Mouse (Mus musculus) thymus, adult 18-20 months (tissue): ENCODE results near the gene Itpkb.

ENCODE experiments used
- DNase-seq, 2 experiments: peaks; one replicate each; pipeline ENCODE4 v3.0.0; 2022; ENCODE audit warnings: mixed read lengths in 2 of 2

Itpkb gene

DNA sequence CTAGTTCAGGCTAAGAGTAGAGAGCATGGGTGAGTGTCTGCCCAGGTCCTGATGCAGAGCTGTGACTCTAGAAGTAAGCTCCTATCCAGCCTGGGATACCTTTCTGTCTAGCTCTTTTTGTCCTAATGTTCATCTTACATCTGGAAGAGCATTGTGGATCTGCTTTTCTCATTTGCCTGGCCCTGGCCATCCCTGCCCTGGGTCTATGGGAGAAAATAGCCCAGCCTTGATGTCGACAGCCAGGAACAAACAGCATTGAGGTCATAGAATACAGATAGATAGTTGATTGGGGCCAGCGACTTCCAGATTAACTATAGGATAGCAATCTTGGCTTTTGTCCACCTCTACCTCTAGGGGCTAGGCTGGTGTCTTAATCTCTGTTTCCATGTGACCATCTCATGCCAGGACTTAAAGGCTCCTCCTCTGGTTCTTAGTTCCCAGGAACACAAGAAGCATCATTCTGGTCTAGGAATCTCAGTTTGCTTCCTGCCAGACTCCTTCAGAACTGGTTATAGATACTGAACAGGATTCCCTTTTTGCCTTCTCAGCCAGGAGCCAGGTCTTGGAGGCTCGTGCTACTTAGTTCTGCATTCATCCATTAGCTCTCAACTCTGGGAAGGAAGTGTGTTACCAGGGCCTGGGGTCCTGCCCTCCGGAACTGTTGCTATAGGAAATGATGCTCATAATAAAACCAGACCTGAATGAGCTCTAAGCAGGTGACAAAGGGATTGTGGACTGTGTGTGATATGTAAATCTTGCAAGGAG, 70.6 kb downstream of the Itpkb start:
- DNase-seq, result no peak

DNA sequence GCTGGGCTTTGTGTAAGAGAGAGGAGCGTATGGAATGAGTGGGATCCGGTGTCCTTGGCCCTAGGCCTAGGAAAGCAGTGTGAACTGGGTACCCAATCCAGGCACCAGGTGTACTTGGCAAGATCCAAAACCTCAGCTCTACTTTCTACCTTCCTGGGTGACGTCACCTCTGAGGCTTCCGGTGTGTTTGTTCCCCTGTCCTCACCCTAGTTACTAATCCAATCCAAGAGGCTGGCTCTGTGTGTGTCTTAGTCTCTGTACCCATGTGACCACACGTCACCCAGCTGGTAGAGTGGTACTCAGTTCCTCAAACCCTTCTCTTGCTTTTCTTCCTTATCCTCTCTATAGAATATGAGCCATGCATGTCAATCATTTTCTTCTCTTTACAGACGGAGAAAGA, 71.4 kb downstream of the Itpkb start:
- DNase-seq, result peak in 1 of 2 experiments; percentile 63

DNA sequence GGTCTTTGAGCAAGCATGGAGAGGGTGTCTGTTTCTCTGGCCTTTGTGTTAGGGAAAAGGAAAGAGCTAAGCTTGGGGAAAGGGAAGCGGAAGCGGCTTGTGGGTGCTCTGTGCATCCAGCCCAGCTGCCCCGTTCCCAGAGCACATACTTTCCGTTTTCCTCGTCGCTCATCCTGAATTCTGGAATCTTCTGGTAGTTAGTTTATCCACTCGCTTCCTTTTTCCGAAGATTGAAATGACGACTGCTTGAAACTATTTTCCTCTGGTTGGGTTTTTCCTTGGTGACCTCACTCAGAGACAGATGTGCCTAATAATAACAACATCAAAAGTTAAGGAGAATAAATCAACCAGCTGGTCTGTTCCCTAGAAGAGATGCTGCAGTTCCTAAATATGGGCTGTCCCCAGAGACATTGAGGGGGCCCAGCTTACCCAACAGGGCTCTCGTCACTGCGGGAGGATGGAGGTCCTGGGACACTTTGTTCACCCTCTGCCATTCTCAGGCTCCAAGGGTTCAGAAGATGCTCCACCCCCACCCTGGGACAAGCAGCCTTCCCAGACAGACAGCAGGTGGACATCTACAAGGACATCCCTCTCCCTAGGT, 72.3 kb downstream of the Itpkb start:
- no peak for DNase-seq

DNA sequence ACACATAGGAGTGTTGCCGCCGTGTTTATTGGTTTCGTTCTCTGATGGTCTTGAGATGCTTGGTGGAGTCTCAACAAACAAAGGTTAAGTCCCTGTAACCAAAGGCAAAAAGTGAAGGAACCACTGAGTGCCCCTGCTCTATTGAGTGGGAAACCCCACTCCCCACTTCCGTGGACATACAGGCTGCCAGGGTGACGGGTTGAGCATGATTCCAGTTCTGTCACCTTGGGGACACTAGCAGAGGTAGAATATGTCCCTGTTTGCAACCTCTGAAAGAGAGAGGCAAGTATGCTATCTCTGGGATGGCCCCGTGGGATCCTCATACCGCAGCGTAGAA, 73.0 kb downstream of the Itpkb start:
- DNase-seq, result no peak

DNA sequence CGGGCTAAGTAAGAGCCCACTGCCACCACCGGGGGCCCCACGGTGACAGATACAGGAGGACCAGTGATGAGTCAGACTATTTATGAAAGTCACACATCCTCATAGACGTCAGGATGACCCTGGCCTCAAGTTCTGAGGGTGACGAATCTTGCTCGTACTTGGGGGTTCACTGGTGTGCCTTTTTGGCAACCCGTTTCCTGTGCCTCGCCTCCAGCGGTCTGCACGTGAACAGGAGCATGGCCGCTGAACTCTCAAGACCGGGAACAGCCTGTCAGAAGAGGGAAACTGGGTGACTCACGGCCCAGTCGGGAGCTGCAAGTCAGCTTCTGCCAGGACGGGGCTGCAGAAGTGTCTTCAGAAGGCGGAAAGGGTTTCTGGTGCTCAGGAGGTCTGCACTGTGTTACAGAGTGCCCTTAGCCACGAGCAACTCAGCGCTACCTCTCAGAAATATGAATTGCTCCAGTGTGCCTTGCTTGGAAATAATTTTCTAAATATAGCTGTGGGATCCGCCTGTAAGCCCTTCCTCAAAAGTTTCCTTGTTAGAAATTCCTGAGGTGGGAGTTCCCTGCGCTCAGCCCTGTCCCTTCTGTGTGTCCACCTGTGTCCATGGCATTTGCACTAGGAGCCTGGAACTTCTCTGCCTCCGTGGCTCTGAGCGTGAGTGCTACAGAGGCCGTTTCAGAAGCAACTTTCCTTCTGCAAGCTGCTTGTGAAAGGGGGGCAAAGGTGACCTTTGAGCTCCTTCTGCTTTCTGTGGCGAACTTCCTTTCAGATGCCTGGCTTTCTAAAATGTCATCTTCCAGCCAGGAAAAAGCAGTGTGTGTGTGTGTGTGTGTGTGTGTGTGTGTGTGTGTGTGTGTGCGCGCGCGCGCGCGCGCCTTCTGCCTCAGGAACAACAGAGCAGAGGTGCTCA, 73.7 kb downstream of the Itpkb start:
- DNase-seq, result peak; percentile 51 to 70

DNA sequence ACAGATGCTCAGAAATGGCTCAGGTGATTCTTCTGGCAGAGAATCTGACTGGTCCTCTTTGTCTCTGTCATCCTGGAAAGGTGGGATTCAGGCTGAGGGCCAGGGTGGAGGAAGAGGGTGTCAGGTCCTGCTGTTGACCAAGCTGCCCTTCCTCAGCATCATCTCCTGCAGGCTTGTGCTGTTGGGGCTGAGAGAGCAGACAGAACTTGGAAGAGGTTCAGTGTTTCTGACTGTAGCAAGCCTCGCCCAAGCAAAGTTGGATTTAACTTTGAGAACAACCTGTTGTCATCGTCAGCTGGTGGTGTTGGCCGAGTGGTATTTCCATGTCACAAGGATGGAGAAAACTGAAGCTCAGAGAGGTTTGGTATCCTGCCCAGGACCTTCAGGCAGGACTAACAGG, 74.4 kb downstream of the Itpkb start:
- no peak for DNase-seq

DNA sequence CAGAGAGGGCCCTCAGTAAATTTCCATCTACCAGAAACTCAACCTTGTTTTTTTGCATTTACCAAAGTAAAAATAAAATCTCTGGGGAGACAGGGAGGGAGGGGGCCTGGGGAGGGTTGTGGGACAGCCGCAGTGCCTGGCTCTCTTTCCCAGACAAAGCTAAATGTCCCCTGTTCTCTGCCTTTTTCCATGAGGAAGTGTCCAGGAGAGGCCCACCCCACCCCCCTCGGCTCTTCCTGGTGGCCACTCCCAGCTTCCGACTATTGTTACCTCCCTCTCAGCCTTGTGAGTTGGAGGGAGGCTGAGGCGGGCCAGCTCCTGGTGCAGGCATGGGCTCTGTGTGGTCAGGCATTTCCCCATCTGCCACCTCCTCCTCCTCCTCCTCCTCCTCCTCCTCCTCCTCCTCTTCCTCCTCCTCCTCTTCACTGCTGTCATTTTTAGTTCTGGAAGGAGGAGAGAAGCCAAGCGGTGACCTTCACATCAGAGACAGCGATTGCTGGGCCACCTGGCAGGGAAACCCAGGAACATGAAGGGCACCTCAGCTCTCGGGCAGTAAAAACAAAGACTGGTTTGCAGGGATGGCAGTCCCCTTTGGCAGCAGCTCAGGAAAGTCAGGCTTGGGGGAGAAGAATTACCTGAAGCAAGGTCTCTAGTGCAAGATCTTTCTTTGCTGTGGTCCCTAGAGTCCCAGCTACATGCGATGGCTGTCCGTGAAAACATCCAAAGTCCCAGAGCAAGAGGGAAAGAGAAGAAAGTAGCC, 75.5 kb downstream of the Itpkb start:
- no peak for DNase-seq

DNA sequence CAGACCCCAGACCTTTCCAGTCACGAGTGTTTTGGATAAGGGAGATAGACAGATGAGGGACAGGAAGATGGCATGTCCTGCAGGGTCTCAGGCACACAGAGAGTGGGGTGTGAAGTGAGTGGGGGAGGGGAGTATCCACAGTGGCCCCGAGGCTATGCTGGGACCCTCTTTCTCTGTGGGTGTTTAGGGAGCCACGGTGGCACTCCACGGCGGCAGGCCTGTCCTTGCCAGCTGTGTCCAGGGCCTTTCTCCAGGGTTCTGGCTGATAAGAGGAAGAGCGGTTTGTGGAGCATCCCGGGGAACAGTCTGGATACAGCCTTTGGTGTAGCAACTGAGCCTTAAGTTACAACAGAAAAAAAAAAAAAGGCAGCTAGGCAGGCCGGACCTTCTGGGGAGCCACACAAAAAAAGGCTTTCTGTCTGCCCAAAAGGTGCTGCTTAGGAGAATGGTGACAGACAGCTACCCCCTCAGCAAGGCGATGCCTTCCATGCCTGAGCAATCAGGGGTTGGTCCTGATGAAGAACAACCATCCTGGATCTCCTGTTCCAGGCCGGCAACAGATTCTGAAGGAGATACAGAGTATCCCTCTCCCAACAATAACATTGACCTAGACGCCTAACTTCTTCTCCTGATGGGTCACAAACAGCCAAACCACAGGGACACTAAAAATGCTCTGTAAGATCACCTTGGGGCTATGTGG, 76.2 kb downstream of the Itpkb start:
- DNase-seq, result no peak

DNA sequence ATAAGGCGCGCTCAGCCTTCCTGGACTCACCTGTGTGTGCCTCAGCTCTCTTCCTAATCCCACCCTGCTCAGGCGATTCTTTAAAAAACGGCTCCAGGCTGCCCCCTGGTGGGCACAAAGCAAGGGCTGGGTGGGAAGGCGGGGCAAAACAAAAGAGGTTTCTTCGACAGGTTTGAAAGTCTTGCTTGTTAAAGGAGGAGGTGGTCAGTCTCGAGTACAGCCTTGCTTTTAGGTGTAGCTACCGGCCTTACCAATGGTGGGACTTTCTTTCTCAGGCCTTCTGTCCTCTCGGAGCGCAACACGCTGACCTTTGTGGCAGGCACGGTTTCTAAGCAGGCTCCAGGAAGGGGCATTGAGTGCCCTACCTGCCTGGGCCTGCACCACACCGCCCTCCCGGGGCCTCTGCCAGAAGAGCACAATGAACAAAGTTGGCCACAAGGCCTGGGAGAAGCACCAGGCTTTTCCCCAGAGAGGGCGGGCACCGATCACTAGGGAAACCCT, 76.9 kb downstream of the Itpkb start:
- peak; percentile 44 to 57 for DNase-seq

DNA sequence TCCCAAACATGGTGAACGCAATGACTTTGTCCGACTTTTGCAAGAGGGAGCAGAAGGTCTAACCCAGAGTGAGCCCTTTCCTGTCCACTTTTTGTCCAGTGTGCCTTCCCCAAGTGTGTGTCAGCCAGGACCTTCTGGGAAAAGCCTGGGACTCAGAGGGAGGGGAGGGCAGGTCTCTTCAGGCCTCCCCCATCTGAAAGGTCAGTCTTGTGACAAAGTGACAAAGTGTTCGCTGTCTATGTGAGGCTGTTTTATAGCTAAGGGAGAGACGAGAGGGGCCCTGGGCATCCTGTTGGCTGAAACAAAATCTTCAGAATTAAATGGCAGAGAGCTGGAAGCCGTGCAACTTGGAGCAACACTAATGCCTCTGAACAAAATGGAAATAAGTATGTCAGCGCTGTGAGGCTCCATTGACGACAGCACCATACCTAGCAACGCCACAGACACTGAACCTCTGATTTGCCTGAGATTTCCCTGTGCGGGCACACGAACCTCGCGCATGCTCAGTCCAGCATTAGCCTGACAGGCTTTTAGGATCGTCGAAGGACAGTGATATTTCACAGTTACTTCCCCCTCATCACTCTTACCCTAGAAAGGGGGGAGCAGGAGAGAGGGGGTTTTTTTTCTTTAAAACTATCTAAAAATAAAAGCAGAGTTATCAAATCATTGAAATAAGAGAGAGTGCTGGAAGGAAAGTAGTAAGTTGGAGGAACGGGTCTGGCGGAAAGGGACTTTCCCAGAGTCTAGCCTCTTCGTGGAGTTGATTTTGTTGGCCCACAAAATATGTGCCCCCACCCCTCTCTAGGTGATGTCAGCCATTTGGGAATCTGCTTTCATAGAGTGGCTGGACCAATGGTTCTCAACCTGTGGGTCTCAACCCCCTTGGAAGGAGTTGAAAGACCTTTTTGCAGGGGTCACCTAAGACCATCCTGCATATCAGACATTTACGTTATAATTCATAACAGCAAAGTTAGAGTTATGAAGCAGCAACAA, 77.7 kb downstream of the Itpkb start:
- no peak for DNase-seq

DNA sequence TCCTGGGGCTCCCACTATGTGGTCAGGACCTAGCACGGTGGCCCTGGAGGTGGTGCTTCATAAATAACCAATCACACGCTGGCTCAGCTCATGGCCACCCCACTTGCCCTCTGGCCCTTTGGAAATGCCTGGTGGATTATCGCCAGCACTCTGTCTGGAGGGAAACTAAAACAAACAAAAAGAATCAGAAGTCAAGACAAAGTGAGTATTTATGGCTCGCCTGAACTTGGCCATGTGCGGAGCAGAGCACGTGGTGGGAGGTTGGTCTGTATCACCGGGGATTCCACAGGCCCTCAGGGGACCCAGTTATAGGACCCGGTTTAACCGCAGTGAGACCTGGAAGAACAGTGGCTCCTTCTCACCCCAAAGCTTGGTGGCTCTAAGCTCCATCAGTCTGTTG, 78.5 kb downstream of the Itpkb start:
- DNase-seq, result no peak

DNA sequence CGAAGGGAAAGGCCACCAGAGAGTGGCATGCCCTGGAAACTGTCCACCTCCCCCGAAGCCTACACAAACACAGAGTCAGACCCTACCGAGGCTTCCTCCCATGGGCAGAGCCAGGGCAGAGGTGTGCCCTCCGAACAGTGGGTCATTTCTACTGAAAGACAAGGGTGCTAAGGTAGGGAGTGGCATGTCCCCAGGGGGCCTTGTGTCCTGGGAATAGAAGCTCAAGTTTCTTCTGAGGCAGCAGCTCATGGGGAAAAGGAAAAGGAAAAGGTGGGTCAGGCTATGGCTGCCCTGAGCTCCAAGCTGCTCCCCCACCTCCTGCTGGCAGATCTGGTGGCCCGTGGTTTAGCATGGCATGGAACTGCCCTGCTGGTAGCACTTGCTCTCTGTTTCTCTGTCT, 79.5 kb downstream of the Itpkb start:
- no peak for DNase-seq

DNA sequence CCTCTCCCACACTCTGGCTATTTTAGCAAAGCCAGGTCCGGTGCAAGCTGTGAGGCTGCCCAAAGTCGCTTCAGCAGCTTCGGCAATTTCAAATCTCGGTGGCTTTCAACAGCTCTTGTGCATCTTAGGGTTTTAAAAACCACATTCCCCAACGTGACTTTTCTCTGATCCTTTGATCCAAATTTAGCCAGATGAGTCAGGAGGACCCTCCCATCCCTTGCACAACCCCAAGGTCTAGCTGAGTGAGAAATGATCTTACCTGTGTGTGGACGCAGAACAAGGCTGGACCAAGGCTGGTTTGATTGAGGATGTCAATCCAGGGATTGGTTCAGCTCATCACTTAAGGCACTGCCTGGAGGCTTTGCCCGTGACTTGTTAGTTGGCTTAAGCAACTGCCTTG, 80.0 kb downstream of the Itpkb start:
- DNase-seq, result no peak

DNA sequence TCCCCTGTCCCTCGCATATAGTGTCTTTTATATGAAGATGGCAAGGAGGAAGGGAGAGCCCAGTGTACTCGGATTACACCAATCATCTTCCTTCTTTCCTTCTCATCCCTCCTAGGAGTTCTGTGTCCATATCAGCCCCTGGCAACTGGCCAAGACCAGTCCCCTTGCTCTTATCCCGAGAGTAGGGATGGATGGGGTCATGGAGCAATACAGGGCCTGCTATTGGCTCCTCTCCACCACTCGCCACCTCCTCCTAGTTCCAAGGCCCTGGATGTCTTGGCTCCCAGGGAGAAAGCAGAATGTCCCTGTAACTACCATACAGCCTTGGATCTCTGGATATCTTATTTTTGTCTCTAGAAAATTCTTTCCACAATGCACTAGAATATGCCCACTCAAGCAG, 84.8 kb downstream of the Itpkb start:
- no peak for DNase-seq

DNA sequence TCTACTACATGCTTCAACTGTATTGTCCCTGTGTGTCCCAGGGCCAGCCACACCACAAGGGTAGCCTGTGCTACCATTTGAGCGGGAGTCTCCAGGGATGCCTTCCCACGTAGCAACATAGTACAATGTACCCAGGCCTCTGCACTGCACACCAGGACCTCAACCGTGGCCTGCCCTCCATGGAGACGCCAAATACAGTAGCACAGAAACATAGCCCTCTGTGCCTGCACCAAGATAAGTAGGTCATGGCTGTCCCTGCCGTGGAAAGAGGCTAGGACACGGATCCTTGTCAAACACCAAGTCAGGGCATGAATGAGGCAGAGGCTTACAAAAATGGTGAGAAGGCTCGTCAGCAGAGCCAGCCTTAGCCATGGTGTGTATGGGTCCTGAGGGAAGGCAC, 85.6 kb downstream of the Itpkb start:
- no peak for DNase-seq

DNA sequence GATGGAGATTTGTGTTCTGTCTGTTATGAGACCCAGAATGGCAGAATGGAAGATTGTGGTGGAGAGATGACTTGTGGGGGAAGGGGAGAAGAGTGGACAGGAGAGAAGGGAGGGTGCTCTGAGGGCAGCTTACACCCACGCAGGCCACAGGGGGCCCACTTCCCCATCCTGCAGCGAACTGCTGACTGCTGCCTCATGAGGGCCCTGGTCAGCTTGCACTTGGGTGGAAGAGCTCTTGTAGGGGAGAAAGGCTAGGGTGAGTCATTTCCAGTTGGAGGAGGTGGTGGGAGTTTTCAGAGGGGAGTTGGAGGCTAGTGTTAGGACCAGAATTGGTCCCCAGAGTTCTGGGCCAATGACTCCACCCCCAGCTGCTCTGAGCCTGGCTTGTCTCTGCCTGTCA, 86.8 kb downstream of the Itpkb start:
- DNase-seq, result no peak

DNA sequence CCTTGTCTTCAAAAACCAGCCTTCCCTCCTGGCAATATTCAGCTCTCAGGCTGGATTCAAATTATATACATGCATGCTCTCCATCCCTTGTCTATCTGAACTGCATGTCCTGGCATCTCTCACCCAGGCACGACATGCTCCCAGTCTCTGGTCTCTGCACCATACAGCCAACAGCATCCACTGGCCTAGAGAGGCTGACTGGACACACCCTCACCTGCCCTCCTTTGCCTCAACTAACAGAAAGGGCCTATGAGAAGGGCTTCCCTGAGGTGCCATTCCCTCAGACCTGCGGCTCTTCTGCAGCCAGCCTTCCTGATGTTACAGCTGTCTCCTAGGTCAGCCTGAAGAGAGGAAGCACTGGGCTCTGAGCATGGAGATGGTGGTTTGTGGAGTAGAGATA, 88.8 kb downstream of the Itpkb start:
- DNase-seq, result no peak

DNA sequence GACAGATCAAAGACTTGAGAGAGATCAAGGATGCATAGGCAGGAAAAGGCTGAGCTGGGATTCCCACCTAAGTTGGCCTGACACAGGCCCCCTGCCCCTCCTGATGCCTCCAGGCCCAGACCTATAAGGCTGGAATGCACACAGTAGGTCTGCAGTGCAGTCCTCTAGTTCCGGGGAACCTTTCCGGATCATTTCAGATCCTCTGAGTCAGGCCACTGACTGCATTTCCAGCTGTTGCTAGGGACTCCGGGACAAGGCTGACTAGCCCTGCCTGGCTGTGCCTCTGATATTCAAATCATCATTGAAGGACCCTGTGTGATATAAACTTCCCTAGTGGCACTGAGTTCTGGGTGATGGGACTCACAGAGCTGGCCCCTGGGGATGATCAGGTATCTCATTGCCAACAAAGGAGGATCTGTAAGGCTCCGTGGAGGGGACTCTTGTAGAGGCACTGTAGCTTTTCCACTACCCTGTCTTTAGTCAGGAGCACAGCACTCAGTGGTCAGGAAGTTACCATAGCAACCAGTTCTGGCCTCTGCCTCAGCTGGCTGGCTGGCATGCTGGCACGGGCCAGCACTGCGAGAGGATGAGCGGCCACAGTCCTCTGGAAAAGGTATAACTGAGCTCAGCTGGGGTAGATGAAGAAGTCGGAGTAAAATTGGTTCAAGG, 90.3 kb downstream of the Itpkb start:
- DNase-seq, result no peak

DNA sequence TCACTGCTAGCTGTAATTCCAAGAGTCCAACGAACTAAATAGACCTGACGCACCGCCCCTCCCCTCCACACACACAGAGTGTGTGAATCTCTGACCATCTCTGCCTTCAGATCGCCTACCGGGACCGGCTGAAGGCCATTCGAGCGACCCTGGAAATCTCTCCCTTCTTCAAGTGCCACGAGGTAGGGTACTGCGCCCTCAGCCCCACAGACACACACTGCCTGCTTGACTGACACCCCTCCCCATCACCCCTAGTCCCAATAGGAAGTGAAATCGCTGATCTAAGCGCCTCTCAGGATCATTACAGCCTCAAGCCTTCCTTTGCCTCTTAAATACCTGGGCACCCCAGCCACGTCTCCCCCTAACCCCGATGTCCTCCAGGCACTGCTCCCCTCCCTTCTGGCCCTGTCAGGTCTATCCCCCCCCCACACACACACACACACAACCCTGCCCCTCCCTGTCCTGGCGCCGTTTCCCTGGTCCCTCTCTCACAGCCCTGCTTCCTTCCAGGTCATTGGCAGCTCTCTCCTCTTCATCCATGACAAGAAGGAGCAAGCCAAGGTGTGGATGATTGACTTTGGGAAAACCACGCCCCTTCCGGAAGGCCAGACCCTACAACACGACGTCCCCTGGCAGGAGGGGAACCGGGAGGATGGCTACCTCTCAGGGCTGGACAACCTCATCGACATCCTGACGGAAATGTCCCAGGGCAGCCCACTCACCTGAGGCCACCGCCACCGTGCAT, 91.1 kb downstream of the Itpkb start:
- DNase-seq, result no peak
